Mouse (Mus musculus) limb, embryonic 12.5 days (tissue): ENCODE results near the gene Rap1a. TPM values are rescaled to one million over a fixed set of nuclear protein-coding genes. Genes with fewer than 3 reads are reported as not detected.

Source experiments
- ATAC-seq: fragments of 200-750 bp; cut with Nextera tagmentation; 2 replicates; pipeline ENCODE4 v1.8.0; 2017; ENCODE audit warnings: low read depth, moderate TSS enrichment; ENCODE audit not compliant: insufficient number of reproducible peaks, insufficient read depth, low FRiP score, low TSS enrichment
- H3K27ac ChIP-seq: fragments of 300-500 bp; sonication (generic); 2 replicates; pipeline ENCODE4 v1.5.1; 2016; ENCODE audit warnings: mild to moderate bottlenecking, moderate library complexity
- H3K27me3 ChIP-seq: fragments of 300-500 bp; sonication (generic); 2 replicates; pipeline ENCODE4 v1.6.1; 2016; ENCODE audit warnings: mild to moderate bottlenecking, moderate library complexity
- H3K36me3 ChIP-seq: fragments of 300-500 bp; sonication (generic); 2 replicates; pipeline ENCODE4 v1.6.1; 2016; ENCODE audit warnings: mild to moderate bottlenecking, moderate library complexity
- H3K4me1 ChIP-seq: fragments of 300-500 bp; sonication (generic); replicated peaks from 2 replicates; pipeline ENCODE4 v1.6.1; 2016
- H3K4me2 ChIP-seq: fragments of 300-500 bp; sonication (generic); 2 replicates; pipeline ENCODE4 v1.6.1; 2016; ENCODE audit warnings: mild to moderate bottlenecking, moderate library complexity
- H3K4me3 ChIP-seq: fragments of 300-500 bp; sonication (generic); replicated peaks from 2 replicates; pipeline ENCODE4 v1.5.1; 2016; ENCODE audit warnings: mild to moderate bottlenecking
- H3K9ac ChIP-seq: fragments of 300-500 bp; sonication (generic); replicated peaks from 2 replicates; pipeline ENCODE4 v1.6.1; 2016; ENCODE audit warnings: mild to moderate bottlenecking, moderate library complexity
- H3K9me3 ChIP-seq: fragments of 300-500 bp; sonication (generic); 2 replicates; pipeline ENCODE4 v1.6.1; 2016; ENCODE audit warnings: mild to moderate bottlenecking, moderate library complexity
- WGBS: fragments of 180-500 bp; shearing (Covaris S2); methylation state at CpG from one replicate; pipeline ENCODE4 v1.1.7; 2016; 5-methylcytosine and 5-hydroxymethylcytosine counted together
- polyA plus RNA-seq: library from polyadenylated mRNA; unstranded; fragments of >200 nt; fragmentation: Nextera tagmentation; extraction: Ambion mirVana; gene quantifications from 2 replicates; pipeline ENCODE4 v1.2.1, GENCODE M21; 2016

The Rap1a gene
- polyA plus RNA-seq, result 76.8 and 81.8 TPM in 2 replicates

DNA sequence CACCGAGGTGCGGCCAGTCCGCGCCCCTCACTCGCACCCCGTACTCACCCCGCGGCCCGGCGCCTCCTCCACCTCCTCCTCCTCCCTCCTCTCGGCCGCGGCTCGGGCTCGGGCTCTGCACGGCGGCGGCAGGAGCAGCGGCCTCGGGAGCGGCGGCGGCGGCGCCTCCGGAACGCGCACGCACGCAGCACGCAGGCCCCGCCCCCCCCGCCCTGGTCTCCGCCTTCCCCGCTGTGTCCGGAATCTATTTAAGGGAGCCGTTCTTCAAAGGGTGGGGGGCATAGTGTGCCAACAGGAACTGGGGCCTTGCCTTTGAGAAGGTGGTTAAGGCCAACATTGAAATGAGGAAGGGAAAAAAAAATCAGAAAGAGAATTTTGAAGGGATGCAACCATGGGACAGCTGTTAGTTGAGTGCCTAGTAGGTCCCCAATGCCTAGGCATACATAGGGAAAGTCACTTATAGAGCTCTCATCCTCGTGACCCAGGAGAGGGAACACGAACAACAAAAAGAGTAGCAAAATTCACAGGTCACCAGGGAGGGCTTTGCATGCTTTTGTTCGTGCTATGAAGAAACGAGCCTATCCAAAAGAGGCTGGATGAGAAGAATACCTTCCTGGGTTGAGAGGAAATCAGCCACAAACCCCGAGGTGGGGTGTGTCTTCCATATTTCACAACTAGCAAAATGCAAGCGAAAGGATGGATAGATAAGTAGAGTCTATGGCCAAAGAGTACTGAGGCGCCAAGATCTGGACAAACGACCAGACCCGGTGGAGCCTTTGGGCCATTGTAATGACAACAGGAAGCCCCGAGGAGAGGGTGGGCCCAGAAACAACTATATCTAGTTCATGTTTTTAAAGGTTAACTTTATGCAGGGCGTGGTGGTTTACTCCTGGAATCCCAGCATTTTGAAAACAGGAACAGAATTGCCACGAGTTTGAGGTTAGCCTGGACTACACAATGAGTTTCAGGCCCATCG, at the start of gene Rap1a:
TSS of gene Rap1a (minus strand) at position 146 of the 976 bp plus-strand sequence.
- peaks cover 25% of the 10 kb centered on the region for H3K4me1 ChIP-seq
- ATAC-seq, result peak; percentile 93
- peak within 1 kb of the TSS; percentile 92 for H3K9ac ChIP-seq
- H3K4me3 ChIP-seq, result peak within 1 kb of the TSS; percentile 87
- peak within 1 kb of the TSS; percentile 86 for H3K4me2 ChIP-seq
- WGBS, result 22% methylated on average over 42 of the region's 50 CpGs
- H3K36me3 ChIP-seq, result no peaks in the 10 kb centered on the region
- peak within 1 kb of the TSS; percentile 82 for H3K27ac ChIP-seq
- no peaks in the 10 kb centered on the region for H3K9me3 ChIP-seq
- no peaks in the 10 kb centered on the region for H3K27me3 ChIP-seq

DNA sequence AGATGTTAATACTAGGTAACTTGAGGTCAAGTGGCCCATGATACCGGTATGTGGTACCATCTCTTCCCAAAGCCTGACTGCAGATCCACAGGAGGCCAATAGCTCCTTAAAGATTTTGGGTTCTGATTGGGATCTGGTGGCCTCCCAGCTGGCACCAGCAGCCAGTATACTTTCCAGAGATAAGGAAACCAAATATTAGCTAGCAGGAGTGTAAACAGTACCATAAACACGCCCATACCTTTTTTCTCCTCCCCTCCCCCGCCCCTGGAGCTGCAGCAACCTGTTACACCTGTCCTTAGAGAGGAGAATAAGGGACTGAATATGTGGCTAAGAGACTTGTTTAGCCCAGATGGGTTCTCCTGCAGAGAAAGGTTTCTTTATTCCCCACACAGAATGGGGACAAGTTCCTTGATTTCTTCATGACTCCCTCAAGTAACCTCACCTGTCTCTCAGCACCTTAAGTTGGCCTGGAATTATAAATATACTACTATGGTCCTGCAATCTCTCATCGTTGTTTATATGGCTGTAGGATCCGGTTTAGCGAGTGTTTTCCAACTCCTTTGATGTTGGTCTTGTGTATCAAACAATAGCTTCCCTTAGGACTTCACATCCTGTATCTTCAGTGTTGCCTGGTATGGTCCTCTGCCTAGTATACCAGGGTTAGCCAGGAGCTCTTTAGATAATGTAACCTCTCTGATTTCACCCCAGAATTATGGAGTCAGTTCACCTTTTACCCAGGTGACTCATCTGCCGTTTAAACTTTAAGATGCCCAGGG, 45.3 kb upstream of the Rap1a start:
- 57% methylated on average over 7 of the region's 7 CpGs for WGBS
- ATAC-seq, result no peak
- no peak overlapping the region for H3K9ac ChIP-seq
- no peaks in the 10 kb centered on the region for H3K27me3 ChIP-seq
- H3K4me3 ChIP-seq, result no peak overlapping the region
- H3K4me2 ChIP-seq, result no peak overlapping the region
- 0 out of 2 replicates have a peak, but pooled peaks cover 3% of the 10 kb centered on the region for H3K4me1 ChIP-seq
- H3K27ac ChIP-seq, result no peak overlapping the region
- H3K36me3 ChIP-seq, result no peaks in the 10 kb centered on the region
- H3K9me3 ChIP-seq, result no peaks in the 10 kb centered on the region

DNA sequence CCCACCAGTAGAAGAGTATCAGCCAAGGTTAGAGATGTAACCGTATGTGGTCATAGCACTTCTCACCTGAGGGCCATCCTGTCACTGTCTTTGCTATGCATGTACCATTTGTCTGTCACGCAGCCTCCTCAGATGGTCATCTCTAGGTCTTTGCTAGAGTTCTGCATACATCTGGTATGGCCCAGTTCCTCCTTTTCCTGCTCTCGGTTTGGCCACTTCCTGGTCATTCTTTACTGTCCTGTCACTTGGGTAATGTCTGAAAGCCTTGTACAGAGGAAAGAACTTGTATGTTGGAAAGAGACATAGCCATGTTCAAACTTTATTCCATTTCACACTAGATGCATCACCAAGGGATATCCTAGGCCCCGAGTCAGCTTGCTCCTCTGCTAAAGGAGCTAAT, 38.7 kb upstream of the Rap1a start:
- Histone ChIP-seq H3K27me3 (no peaks in the 10 kb centered on the region), H3K9me3 (no peaks in the 10 kb centered on the region), H3K4me1 (no peaks in the 10 kb centered on the region), H3K9ac (no peak overlapping the region), H3K36me3 (no peaks in the 10 kb centered on the region), H3K27ac (no peak overlapping the region), H3K4me2 (no peak overlapping the region), H3K4me3 (no peak overlapping the region)
- WGBS, result 86% methylated on average over 4 of the region's 4 CpGs
- ATAC-seq, result no peak

GRCm38 (mm10) chr3:105838655-105839054, 37.5 kb upstream of the Rap1a start:
- Histone ChIP-seq H3K4me3 (no peak overlapping the region), H3K4me2 (no peak overlapping the region), H3K9ac (no peak overlapping the region), H3K27ac (no peak overlapping the region), H3K4me1 (no peaks in the 10 kb centered on the region), H3K36me3 (no peaks in the 10 kb centered on the region), H3K9me3 (no peaks in the 10 kb centered on the region), H3K27me3 (no peaks in the 10 kb centered on the region)
- ATAC-seq, result no peak
- WGBS, result 76% methylated on average over 3 of the region's 3 CpGs

- H3K4me2 ChIP-seq, result no peak overlapping the region
- no peaks in the 10 kb centered on the region for H3K9me3 ChIP-seq
- H3K36me3 ChIP-seq, result no peaks in the 10 kb centered on the region
- no peak for ATAC-seq
- no peaks in the 10 kb centered on the region for H3K4me1 ChIP-seq
- no peak overlapping the region for H3K4me3 ChIP-seq
- no peak overlapping the region for H3K27ac ChIP-seq
- WGBS, result 83% methylated on average over 3 of the region's 3 CpGs
- H3K9ac ChIP-seq, result no peak overlapping the region
- no peaks in the 10 kb centered on the region for H3K27me3 ChIP-seq
Measured at GRCm38 (mm10) chr3:105836883-105837282, 35.7 kb upstream of the Rap1a start.

DNA sequence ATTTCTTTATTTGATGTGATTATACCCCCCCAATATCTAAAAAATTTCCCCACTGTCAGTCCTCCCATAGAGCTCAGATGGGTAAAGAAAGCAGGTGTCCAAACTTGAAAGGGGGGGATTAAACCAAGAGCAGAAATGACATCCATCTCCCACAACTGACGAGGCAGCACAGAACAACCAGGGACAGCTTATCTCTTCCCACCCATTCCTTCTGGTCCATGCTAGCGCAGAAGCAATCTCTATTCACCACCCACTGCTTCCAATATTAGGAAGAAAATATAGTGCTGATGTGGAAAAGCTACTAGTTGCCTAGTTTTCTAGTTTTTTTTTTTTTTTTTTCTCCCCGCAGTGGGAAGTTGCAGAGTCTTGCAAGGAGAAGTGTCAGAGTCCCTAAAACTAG, 34.7 kb upstream of the Rap1a start:
- 72% methylated on average over 3 of the region's 3 CpGs for WGBS
- no peaks in the 10 kb centered on the region for H3K4me1 ChIP-seq
- H3K9me3 ChIP-seq, result no peaks in the 10 kb centered on the region
- H3K9ac ChIP-seq, result no peak overlapping the region
- H3K4me3 ChIP-seq, result no peak overlapping the region
- no peaks in the 10 kb centered on the region for H3K36me3 ChIP-seq
- no peaks in the 10 kb centered on the region for H3K27me3 ChIP-seq
- ATAC-seq, result no peak
- no peak overlapping the region for H3K4me2 ChIP-seq
- no peak overlapping the region for H3K27ac ChIP-seq

DNA sequence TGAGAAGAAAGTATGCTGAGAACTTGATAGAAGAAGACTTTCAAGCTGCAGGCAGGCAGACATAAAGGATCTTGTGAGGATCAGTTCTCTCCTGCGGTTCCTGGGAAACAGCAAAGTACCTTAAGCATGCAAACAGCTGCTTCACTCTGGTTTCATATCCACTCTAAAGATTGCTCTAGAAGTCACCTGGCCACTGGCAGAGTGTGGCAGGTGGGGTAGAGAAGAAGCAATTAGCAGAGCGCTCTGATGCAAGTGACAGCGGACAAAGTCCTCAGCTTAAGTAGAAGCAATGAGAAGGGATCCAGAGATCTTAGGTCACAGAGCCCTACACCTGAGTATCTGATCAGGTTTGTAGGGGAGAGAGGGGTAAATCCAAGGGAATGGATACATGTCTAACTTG, 30.4 kb upstream of the Rap1a start:
- Histone ChIP-seq H3K4me1 (no peaks in the 10 kb centered on the region), H3K27ac (no peak overlapping the region), H3K4me3 (no peak overlapping the region), H3K27me3 (no peaks in the 10 kb centered on the region), H3K36me3 (no peaks in the 10 kb centered on the region), H3K4me2 (no peak overlapping the region), H3K9me3 (no peaks in the 10 kb centered on the region), H3K9ac (no peak overlapping the region)
- 96% methylated on average over 3 of the region's 3 CpGs for WGBS
- no peak for ATAC-seq

DNA sequence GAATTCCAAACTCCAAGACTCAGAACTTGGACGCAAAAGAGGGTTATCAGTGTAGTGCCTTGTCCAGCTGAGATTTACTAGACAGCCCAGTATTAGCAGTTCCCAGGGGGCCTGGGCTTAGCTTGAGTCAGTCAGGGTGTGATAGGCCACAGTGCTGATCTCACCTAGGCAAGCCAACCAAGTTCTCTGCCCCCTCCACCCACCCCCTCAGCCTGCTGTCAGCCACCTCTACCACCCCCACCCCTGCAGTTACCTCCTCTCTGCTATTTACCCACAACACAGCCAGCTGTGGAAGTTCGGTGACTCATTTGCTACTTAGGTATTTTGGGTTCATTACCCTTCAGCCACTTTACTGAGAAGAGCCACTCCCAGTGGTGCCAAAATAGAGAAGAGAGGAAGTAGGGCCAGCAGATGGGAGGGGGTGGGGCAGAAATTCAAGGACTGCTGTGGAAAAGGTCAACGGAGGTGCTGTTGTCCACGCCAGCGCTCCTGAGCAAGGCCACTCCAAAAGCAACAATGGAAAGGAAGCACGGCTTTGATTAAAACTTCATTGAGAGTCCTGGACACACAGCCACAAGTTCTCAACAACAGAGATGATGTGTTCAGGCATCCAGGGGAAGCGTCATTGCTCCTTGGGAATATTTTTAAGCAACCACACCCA, 24.5 kb upstream of the Rap1a start:
- Histone ChIP-seq H3K4me3 (no peak overlapping the region), H3K36me3 (no peaks in the 10 kb centered on the region), H3K9me3 (no peaks in the 10 kb centered on the region), H3K4me2 (no peak overlapping the region), H3K9ac (no peak overlapping the region), H3K27me3 (no peaks in the 10 kb centered on the region), H3K4me1 (0 out of 2 replicates have a peak, but pooled peaks cover 2% of the 10 kb centered on the region), H3K27ac (no peak overlapping the region)
- WGBS, result 60% methylated on average over 7 of the region's 7 CpGs
- no peak for ATAC-seq

GRCm38 (mm10) chr3:105824704-105825103, 23.6 kb upstream of the Rap1a start:
- H3K27ac ChIP-seq, result no peak overlapping the region
- H3K9ac ChIP-seq, result no peak overlapping the region
- H3K9me3 ChIP-seq, result no peaks in the 10 kb centered on the region
- H3K27me3 ChIP-seq, result no peaks in the 10 kb centered on the region
- 0 out of 2 replicates have a peak, but pooled peaks cover 2% of the 10 kb centered on the region for H3K4me1 ChIP-seq
- WGBS, result 52% methylated on average over 2 of the region's 2 CpGs
- no peak for ATAC-seq
- no peak overlapping the region for H3K4me3 ChIP-seq
- H3K4me2 ChIP-seq, result no peak overlapping the region
- no peaks in the 10 kb centered on the region for H3K36me3 ChIP-seq

DNA sequence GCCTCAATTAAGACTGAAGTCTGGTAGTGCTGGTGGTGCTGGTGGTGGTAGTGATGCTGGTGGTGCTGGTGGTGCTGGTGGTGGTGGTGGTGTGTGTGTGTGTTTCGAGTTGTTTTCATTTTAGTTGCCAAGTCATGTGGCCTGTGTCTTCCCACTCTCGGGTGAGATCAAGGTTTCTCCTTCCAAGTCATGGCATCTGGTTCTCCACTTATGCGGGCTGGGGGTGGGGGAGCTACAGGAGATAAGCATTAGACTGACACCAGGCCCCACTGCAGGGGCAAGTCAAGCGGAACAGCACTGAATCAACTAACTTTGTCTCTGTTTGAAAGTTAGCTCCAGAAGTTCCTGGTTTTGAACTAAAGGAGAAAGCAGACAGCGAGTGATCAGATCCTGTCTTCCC, 23.0 kb upstream of the Rap1a start:
- Histone ChIP-seq H3K9ac (no peak overlapping the region), H3K4me1 (0 out of 2 replicates have a peak, but pooled peaks cover 2% of the 10 kb centered on the region), H3K27me3 (no peaks in the 10 kb centered on the region), H3K36me3 (no peaks in the 10 kb centered on the region), H3K4me2 (no peak overlapping the region), H3K27ac (no peak overlapping the region), H3K4me3 (no peak overlapping the region), H3K9me3 (no peaks in the 10 kb centered on the region)
- 49% methylated on average over 5 of the region's 5 CpGs for WGBS
- ATAC-seq, result no peak

DNA sequence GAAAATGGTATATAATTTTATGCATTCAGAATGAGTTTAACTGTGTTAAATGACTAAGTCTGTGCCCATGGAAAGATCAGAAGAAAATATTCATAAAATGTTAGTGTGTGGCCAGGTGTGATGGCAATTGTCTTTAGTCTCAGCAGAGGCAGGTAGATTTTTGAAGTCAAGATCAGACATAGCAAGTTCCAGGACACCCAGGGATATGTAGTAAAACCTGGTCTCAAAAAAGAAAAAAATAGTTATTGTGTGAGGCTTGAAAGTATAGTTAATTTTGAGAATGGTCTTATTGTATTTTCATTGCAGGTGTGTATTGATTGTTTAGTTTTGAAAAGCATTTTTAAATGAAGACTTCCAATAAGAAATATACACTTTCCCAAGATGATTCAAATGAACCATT, 22.5 kb upstream of the Rap1a start:
- H3K4me1 ChIP-seq, result 0 out of 2 replicates have a peak, but pooled peaks cover 2% of the 10 kb centered on the region
- H3K36me3 ChIP-seq, result no peaks in the 10 kb centered on the region
- no peak for ATAC-seq

More for the DNA sequence above, 22.5 kb upstream of the Rap1a start:
- H3K27me3 ChIP-seq, result no peaks in the 10 kb centered on the region
- no peaks in the 10 kb centered on the region for H3K9me3 ChIP-seq
- H3K27ac ChIP-seq, result no peak overlapping the region
- no peak overlapping the region for H3K9ac ChIP-seq
- no peak overlapping the region for H3K4me3 ChIP-seq
- H3K4me2 ChIP-seq, result no peak overlapping the region
